Mouse (Mus musculus) neural tube, embryonic 14.5 days (tissue): ENCODE results near the gene Lmx1a. TPM values are rescaled to one million over a fixed set of nuclear protein-coding genes. Genes with fewer than 3 reads are reported as not detected.

Source experiments
- ATAC-seq: fragments of 200-750 bp; cut with Nextera tagmentation; 2 replicates; pipeline ENCODE4 v1.8.0; 2017; ENCODE audit warnings: low read depth, mild to moderate bottlenecking, moderate TSS enrichment, moderate library complexity
- H3K27ac ChIP-seq: fragments of 300-500 bp; sonication (generic); 2 replicates; pipeline ENCODE4 v1.5.1; 2014; ENCODE audit warnings: low read depth, mild to moderate bottlenecking, control low read depth, low read length, moderate library complexity, mixed read lengths
- H3K27me3 ChIP-seq: fragments of 300-500 bp; sonication (generic); 2 replicates; pipeline ENCODE4 v1.6.1; 2014; ENCODE audit warnings: low read length; ENCODE audit not compliant: control insufficient read depth, insufficient read depth
- H3K36me3 ChIP-seq: fragments of 300-500 bp; sonication (generic); 2 replicates; pipeline ENCODE4 v1.6.1; 2014; ENCODE audit warnings: low read length, mixed read lengths; ENCODE audit not compliant: control insufficient read depth, insufficient read depth
- H3K4me1 ChIP-seq: fragments of 300-500 bp; sonication (generic); 2 replicates; pipeline ENCODE4 v1.6.1; 2014; ENCODE audit warnings: low read length; ENCODE audit not compliant: control insufficient read depth, insufficient read depth
- H3K4me2 ChIP-seq: fragments of 300-500 bp; sonication (generic); 2 replicates; pipeline ENCODE4 v1.6.1; 2014; ENCODE audit warnings: mild to moderate bottlenecking, low read depth, low read length, control low read depth
- H3K4me3 ChIP-seq: fragments of 300-500 bp; sonication (generic); 2 replicates; pipeline ENCODE4 v1.5.1; 2014; ENCODE audit warnings: low read depth, low read length, control low read depth, mixed read lengths
- H3K9ac ChIP-seq: fragments of 300-500 bp; sonication (generic); replicated peaks from 2 replicates; pipeline ENCODE4 v1.6.1; 2014; ENCODE audit warnings: low read depth, mild to moderate bottlenecking, control low read depth, low read length, mixed read lengths
- H3K9me3 ChIP-seq: fragments of 300-500 bp; sonication (generic); 2 replicates; pipeline ENCODE4 v1.6.1; 2016; ENCODE audit warnings: low read length; ENCODE audit not compliant: control insufficient read depth
- WGBS: fragments of 180-500 bp; shearing (Covaris S2); extraction: QIAGEN DNeasy Blood & Tissue Kit; methylation state at CpG from one replicate; pipeline ENCODE4 v1.1.7; 2014; 5-methylcytosine and 5-hydroxymethylcytosine counted together
- polyA plus RNA-seq: library from polyadenylated mRNA; unstranded; fragments of >200 nt; fragmentation: Nextera tagmentation; extraction: Ambion mirVana; gene quantifications from 2 replicates; pipeline ENCODE4 v1.2.1, GENCODE M21; 2014

The Lmx1a gene
- polyA plus RNA-seq, 1 experiment from 2014 or later: 0.25 TPM

DNA sequence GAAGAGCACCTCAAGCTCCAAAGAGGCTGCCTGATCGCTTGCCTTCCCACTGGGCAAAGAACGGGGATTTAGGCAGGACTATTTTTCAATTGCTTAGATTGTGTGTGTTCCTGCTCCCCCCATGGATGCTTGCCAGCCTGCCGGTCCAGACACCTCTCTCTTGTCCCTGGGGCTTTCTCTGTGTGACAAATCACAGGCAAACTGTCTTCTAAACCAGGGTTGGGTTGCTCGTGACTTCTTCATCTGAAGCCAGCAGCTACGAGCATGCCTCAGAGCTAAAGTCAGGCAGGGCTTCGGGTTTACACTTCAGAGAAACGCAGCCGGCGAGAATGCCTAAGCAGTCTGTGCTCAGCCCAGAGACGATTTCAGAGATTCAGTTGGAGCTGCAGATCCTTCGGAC is 189.3 kb downstream of the Lmx1a start:
- Histone ChIP-seq H3K27me3 (no peaks in the 10 kb centered on the region), H3K4me2 (no peak overlapping the region), H3K4me3 (no peak overlapping the region), H3K9me3 (no peaks in the 10 kb centered on the region), H3K4me1 (no peaks in the 10 kb centered on the region), H3K27ac (no peak overlapping the region), H3K9ac (no peak overlapping the region), H3K36me3 (no peaks in the 10 kb centered on the region)
- WGBS: 80% methylated on average over 11 of the region's 11 CpGs
- no peak for ATAC-seq

DNA sequence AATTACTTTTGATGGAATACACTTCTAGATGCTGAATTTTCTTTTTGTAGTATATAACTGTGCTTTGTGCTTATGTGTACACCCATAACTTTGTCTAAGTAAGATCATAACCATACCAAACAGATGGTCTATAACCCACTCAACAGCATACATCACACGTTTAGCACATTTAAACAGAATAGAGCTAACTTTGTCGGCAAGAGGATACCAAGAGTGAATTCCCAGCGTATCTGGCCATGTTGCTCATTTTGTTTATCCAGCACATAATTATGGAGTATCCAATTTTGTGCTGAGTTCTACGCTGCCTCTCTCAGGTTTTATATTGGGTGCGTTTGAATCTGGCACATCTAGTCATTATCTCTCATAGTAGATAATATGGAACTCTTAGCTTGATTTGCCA is 196.7 kb downstream of the Lmx1a start:
- Histone ChIP-seq H3K9me3 (no peaks in the 10 kb centered on the region), H3K36me3 (no peaks in the 10 kb centered on the region), H3K4me2 (no peak overlapping the region), H3K4me1 (0 out of 2 replicates have a peak, but pooled peaks cover 3% of the 10 kb centered on the region), H3K9ac (no peak overlapping the region), H3K27ac (no peak overlapping the region), H3K4me3 (no peak overlapping the region), H3K27me3 (no peaks in the 10 kb centered on the region)
- 92% methylated on average over 5 of the region's 5 CpGs for WGBS
- ATAC-seq: no peak

DNA sequence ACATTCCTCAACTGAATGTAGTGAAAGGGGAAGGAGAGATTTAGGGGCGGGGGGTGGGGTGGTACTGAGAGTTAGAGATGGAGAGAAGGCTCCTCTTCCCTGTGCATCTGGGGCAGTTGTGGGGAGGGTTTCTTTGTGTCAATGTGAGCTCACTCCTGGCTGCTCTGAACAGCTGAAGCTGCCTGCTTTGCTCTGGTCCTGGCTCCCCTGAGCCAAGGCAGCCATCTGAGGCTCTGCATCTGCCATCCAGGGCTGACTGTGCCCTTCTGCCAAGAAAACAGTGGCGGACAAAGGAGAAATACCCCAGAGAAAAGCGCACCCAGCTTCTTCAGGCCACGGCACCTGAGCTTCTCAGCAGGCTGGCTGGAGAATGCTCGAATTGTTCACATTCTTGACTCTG is 199.1 kb downstream of the Lmx1a start:
- H3K4me3 ChIP-seq: no peak overlapping the region
- H3K4me1 ChIP-seq: 0 out of 2 replicates have a peak, but pooled peaks cover 3% of the 10 kb centered on the region
- no peak overlapping the region for H3K4me2 ChIP-seq
- ATAC-seq: no peak
- no peaks in the 10 kb centered on the region for H3K9me3 ChIP-seq
- no peaks in the 10 kb centered on the region for H3K27me3 ChIP-seq
- H3K36me3 ChIP-seq: no peaks in the 10 kb centered on the region
- H3K9ac ChIP-seq: no peak overlapping the region
- no peak overlapping the region for H3K27ac ChIP-seq
- WGBS: 66% methylated on average over 5 of the region's 5 CpGs

DNA sequence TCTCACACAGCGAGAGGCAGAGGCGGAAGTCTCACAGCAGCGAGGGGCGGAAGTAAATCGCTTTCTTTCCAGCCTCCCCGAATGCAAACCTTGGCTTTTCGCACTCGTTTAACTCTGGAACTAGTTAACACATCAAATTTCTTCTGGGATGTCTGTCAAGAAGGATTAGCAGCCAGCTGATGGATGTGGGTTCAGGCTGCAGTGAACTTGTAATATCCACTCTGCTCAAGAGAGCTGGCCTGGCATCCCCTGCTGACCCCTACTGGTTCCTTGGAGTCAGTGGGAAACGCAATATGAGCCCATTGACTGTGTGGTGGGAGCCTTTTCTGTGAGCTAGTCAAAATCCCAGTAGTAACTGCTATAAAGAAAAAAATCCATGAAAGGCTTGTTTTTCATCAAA is 199.8 kb downstream of the Lmx1a start:
- no peak; the same call in 1 of the 2 replicates for ATAC-seq
- H3K36me3 ChIP-seq: no peaks in the 10 kb centered on the region
- H3K27me3 ChIP-seq: no peaks in the 10 kb centered on the region
- H3K27ac ChIP-seq: no peak overlapping the region
- peak overlapping the region; percentile 9; the same call in 1 of the 2 replicates for H3K4me2 ChIP-seq
- 0 out of 2 replicates have a peak, but pooled peaks cover 3% of the 10 kb centered on the region for H3K4me1 ChIP-seq
- H3K4me3 ChIP-seq: no peak overlapping the region
- H3K9ac ChIP-seq: no peak overlapping the region
- 30% methylated on average over 9 of the region's 9 CpGs for WGBS
- H3K9me3 ChIP-seq: no peaks in the 10 kb centered on the region

- no peak overlapping the region for H3K27ac ChIP-seq
- WGBS: 31% methylated on average over 7 of the region's 7 CpGs
- no peak overlapping the region for H3K4me3 ChIP-seq
- H3K9me3 ChIP-seq: no peaks in the 10 kb centered on the region
- H3K27me3 ChIP-seq: no peaks in the 10 kb centered on the region
- ATAC-seq: peak; percentile 75; the same call in 1 of the 2 replicates
- no peak overlapping the region for H3K9ac ChIP-seq
- no peaks in the 10 kb centered on the region for H3K36me3 ChIP-seq
- H3K4me1 ChIP-seq: no peaks in the 10 kb centered on the region
- no peak overlapping the region for H3K4me2 ChIP-seq
Observed at GRCm38 (mm10) chr1:167896234-167896633, 207.2 kb downstream of the Lmx1a start.

Other genes starting within 250 kb of the Lmx1a start
- not detected in 2 replicates for gene Lrrc52, start 222.5 kb upstream of the Lmx1a start, polyA plus RNA-seq
- gene Rxrg, start 90.9 kb upstream of the Lmx1a start, polyA plus RNA-seq: 17.2 and 26.4 TPM in 2 replicates